Mouse (Mus musculus) right cerebral cortex, postnatal 25 days (tissue): ENCODE data around the gene Mmp9.

Experiments used
- DNase-seq: peaks from one replicate; pipeline ENCODE4 v3.0.0; 2022

The Mmp9 gene

DNA sequence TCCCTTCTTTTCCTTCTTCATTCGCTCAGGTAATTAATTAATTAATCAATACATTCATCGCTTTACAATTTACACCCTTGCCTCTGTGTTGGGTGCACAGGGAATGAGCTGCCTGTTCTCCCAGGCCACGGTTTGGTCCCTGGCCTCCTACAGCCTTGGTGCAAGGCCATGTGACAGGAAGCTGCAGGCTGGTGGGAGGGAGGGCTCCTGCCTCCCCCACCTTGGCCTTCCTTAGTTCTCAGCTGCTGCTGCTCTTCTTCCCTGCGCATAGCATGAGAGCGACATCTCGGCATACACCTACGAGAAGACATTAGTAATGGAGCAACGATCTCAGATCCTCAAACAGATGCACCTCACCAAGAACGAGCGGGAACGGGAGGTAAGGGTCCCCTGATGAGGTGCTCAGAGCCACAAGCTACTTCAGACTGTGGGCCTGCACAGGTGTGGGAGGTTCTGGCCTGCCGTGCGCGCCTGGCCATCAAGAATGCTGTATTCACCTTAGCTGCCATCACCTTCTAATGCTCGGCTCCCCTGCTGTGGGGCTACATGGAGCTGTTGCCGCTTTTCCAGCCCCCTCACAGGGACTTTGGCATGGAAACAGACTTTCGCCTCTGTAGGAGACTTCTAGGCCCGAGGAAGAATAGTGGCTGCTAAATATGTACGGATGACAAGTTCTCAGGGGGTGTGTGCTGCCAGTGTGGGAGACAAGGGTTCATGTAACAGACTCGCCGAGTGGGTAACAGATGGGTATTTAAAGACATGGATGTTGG lies 54.3 kb downstream of the Mmp9 start:
- DNase-seq = peak; percentile 77

DNA sequence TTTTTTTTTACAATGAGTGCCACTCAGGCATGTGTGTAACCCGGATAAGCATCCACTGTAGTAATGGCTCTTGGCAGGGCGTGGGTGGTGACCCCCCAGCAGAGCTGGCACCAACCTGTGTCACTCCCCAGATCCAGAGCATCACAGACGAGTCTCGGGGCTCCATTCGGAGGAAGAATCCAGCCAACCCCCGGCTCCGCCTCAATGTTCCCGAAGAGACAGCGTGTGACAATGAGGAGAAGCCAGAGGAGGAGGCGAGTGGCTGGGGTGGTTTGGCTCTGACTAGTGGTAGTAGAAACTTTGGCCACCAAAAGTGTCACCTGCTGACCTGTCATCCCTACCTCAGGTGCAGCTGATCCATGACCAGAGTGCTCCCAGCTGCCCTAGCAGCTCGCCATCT lies 55.4 kb downstream of the Mmp9 start:
- no peak for DNase-seq

DNA sequence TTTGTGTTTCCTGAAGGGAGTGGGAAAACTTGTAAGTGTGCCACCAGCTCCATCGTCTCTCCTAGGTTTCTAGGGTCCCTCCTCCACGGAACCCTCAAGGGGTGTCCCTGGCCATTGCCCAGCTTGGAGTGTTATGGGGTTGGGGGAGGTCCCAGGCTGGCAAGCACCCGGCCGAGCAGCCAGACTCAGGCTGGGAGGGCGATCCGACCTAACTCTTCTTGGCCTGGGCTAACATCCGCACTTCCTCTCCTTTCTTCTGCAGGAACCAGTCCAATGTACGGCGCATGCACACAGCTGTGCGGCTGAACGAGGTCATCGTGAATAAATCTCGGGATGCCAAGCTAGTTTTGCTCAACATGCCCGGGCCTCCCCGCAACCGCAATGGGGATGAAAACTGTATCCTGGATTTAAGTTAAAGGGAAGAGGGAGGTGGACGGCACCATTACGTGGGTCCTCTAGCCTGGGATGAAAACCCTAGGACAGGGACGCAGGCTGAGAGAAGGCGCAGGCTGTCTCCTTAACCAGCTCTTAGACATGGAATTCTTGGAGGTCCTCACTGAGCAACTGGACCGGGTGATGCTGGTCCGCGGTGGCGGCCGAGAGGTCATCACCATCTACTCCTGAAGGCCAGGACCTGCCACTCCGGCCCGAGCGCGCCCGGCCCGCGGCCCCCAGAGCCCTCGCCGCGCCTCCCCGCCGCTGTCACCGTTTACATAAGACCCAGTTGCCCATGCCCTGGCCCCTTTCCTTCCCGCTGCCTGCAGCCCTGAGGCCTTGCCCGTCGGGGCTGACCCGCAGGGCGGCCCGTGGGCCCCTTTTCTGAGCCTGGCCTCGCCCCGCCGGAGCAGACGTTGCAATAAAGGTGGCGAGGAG lies 56.5 kb downstream of the Mmp9 start:
- DNase-seq = no peak

DNA sequence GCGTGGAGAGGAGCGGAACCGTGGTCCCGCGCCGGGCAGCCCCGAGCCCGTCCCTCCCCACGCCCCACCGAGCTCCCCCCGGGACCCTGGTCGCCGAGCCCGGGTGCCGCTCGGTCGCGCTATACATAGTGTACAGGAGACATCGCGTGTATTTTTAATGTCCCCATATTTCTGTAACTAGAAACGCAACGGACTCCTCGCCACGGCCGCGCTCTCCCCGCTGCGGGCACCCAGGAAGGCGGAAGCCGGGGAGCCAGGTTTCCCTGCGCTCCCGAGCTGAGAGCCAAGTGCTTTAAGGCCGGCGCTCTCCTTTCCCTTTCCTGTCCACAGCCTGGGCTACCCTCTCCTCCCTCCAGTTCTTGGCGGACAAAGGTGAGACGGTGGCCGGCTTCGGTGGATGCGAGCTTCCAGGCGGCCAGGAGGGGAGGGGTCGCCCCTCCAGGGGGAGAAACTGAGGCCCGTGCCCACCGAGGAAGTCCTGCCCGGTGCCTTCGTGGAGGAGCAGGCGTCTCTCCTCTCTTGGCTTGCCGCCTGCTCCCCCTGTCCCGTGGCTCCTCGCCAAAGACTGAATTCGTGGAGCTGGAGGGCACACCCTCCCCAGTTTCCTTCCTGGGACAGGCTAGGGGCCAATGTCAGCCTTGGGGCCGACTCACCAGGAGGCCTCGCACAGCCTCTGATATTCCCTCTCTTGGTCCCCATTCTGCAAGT lies 57.3 kb downstream of the Mmp9 start:
- DNase-seq = peak; percentile 30

DNA sequence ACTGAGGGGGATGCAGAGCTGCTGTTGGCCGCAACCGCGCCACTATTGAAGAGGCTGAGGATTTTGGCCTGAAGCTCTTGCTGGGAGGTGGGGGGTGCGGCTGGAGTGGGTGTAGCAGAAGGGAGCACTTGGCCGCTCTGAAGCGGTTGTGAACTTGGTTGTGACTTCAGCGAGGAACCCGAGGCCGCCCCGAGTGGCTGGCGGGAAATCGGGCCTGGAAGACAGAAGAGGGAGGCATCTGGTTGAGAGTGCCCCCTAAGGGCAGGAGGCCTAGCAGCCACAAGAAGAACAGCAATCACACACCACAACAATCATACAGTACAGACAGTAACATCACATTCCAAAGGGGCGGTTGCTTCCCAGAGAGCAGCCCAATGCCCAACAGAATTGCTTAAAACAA lies 61.4 kb downstream of the Mmp9 start:
- no peak for DNase-seq

DNA sequence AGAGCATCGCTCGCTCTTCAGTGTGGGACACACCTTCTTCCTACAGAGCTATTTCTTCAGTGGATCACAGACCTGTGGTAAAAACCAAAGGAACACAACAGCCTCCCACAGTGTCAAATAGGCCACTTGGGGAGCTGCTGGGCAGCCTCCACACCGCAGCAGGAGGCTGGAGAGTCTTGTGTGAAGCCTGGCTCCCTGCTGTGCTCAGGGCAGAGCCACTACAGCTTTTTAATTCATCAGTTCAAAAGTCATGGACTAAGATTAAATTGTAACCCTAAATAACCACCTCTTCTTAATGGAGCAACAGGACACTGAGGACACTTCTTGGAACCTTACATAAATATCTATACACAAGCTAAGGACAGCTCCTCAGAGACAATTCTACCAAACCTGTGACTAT lies 62.5 kb downstream of the Mmp9 start:
- DNase-seq = no peak

DNA sequence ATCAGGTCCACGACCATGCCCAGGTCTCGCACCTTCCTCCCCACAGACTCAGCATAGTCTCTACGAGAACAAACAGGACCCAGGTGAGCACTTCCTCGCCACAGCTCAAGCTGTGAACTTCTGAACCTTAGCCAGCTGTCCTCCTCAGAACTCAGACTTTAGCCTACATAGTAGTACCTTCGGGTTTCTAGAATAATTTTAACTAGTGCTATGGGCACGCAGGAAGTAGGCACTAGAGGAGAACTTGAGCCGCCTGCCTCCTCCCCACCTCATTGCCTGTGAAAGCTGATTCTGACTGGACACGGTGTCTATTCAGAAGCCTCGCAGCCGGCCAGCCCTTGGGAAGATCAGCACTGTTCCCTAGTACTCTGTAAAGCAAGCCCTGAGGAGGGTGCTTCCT lies 63.7 kb downstream of the Mmp9 start:
- DNase-seq = no peak
